28 mouse cellular contexts compared by ENCODE assay signal in the genomic region with DNA sequence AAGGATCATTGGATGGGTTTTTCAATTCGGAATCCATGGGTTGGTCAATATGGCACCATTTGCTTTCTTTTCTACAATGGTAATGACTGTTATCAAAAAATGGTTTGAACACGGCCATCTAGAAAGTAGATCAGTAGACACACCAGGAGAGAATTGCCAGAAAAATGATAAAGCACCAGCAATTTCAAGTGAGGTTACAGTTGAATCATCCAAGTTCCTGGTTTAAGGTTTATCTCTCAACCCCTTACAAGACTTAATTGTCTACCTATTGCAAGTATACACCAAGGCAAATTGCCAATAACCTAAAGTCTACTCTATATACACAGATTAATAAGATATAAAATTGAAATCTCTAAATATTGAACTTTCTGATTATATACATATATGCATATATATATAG.
"Had no signal": no experiment of that assay in that cellular context is flagged by ENCODE, and none has a peak within 500 bp of the region (broad histone marks: within the 10 kb centered on the region; RNA-seq: fewer than 3 reads in every experiment).

No protein-coding gene starts in this region.

- H3K9ac ChIP-seq: limb, embryonic 12.5 days; limb, embryonic 13.5 days; limb, embryonic 15.5 days; liver, embryonic 12.5 days; liver, embryonic 13.5 days; liver, embryonic 14.5 days; liver, embryonic 15.5 days; liver, postnatal 0 days; lung, embryonic 14.5 days; lung, embryonic 15.5 days; midbrain, embryonic 12.5 days; midbrain, embryonic 13.5 days; midbrain, embryonic 15.5 days; neural tube, embryonic 12.5 days had no signal

- H3K27me3 ChIP-seq: limb, embryonic 12.5 days; limb, embryonic 13.5 days; limb, embryonic 15.5 days; liver, embryonic 12.5 days; liver, embryonic 13.5 days; liver, embryonic 15.5 days; lung, embryonic 15.5 days; megakaryocyte, embryonic 14.5 days; midbrain, embryonic 12.5 days; midbrain, embryonic 13.5 days; midbrain, embryonic 15.5 days; neural tube, embryonic 12.5 days had no signal

- H3K27ac ChIP-seq: limb, embryonic 10.5 days; limb, embryonic 12.5 days; limb, embryonic 13.5 days; limb, embryonic 15.5 days; liver, embryonic 12.5 days; liver, embryonic 13.5 days; liver, embryonic 14.5 days; liver, embryonic 15.5 days; lung, embryonic 15.5 days; macrophage; midbrain, embryonic 10.5 days; midbrain, embryonic 12.5 days; midbrain, embryonic 13.5 days; midbrain, embryonic 15.5 days; neural tube, embryonic 12.5 days had no signal

- H3K4me3 ChIP-seq: limb, embryonic 10.5 days; limb, embryonic 12.5 days; limb, embryonic 13.5 days; limb, embryonic 15.5 days; liver, embryonic 12.5 days; liver, embryonic 13.5 days; liver, embryonic 15.5 days; lung, embryonic 15.5 days; megakaryocyte, embryonic 14.5 days; midbrain, embryonic 10.5 days; midbrain, embryonic 12.5 days; midbrain, embryonic 13.5 days; midbrain, embryonic 15.5 days; myocyte; neural tube, embryonic 12.5 days had no signal

- H3K36me3 ChIP-seq: limb, embryonic 10.5 days; limb, embryonic 12.5 days; limb, embryonic 13.5 days; limb, embryonic 15.5 days; liver, embryonic 12.5 days; liver, embryonic 13.5 days; liver, embryonic 15.5 days; lung, embryonic 15.5 days; midbrain, embryonic 10.5 days; midbrain, embryonic 12.5 days; midbrain, embryonic 13.5 days; midbrain, embryonic 15.5 days; neural tube, embryonic 12.5 days had no signal

- H3K4me1 ChIP-seq: liver, embryonic 15.5 days; midbrain, embryonic 15.5 days had no signal

- DNase-seq: left cerebral cortex, postnatal 4 days; liver; liver, embryonic 13.5 days; liver, postnatal 0 days; lung, adult 18-20 months; lung, adult 2 months; lung, embryonic 14.5 days; lung, postnatal 10 days; lung, postnatal 14 days; lung, postnatal 36 days; lung, postnatal 4 days; midbrain, embryonic 14.5 days had no signal

- H3K9me3 ChIP-seq: limb, embryonic 10.5 days; limb, embryonic 12.5 days; limb, embryonic 13.5 days; limb, embryonic 15.5 days; liver, embryonic 12.5 days; liver, embryonic 13.5 days; liver, embryonic 15.5 days; lung, embryonic 15.5 days; megakaryocyte, embryonic 14.5 days; midbrain, embryonic 10.5 days; midbrain, embryonic 12.5 days; midbrain, embryonic 13.5 days; midbrain, embryonic 15.5 days; neural tube, embryonic 12.5 days had no signal
